Mouse (Mus musculus) myocyte (in vitro differentiated cells): ENCODE measurements around the gene Suz12.
"Not testable (repeated sequence)": the region's sequence is repeated elsewhere in the genome, so short reads cannot be mapped to it uniquely, and the experiment has no call there.

Source experiments
- CEBPB ChIP-seq: IDR thresholded peaks from 2 replicates; pipeline ENCODE4 v1.6.1; 2011; ENCODE audit warnings: mild to moderate bottlenecking, moderate library complexity; ENCODE audit not compliant: poor library complexity, insufficient read depth, severe bottlenecking
- MAX ChIP-seq: IDR thresholded peaks from one replicate; pipeline ENCODE4 v1.6.1; 2011; ENCODE audit warnings: low read depth, mild to moderate bottlenecking, control low read depth
- MYOD1 ChIP-seq, 3 experiments: IDR thresholded peaks; one replicate each; pipeline ENCODE4 v1.6.1; 2011; ENCODE audit warnings: control low read depth in 2 of 3, low read depth in 2 of 3, mild to moderate bottlenecking in 2 of 3, moderate library complexity in 1 of 3; ENCODE audit not compliant: insufficient read length in 2 of 3, control insufficient read depth in 1 of 3
- POLR2A ChIP-seq: IDR thresholded peaks from one replicate; pipeline ENCODE4 v1.6.1; 2011; ENCODE audit warnings: low read depth, mild to moderate bottlenecking, control low read depth, moderate library complexity; ENCODE audit not compliant: insufficient read length
- REST ChIP-seq: IDR thresholded peaks from one replicate; pipeline ENCODE4 v1.6.1; 2011; ENCODE audit warnings: mild to moderate bottlenecking, control low read depth, moderate library complexity; ENCODE audit not compliant: insufficient read depth, insufficient read length
- SRF ChIP-seq: IDR thresholded peaks from one replicate; pipeline ENCODE4 v1.6.1; 2011; ENCODE audit warnings: low read depth; ENCODE audit not compliant: control insufficient read depth, insufficient read length
- USF1 ChIP-seq: IDR thresholded peaks from one replicate; pipeline ENCODE4 v1.6.1; 2011; ENCODE audit warnings: low read depth, mild to moderate bottlenecking, control low read depth, moderate library complexity

DNA sequence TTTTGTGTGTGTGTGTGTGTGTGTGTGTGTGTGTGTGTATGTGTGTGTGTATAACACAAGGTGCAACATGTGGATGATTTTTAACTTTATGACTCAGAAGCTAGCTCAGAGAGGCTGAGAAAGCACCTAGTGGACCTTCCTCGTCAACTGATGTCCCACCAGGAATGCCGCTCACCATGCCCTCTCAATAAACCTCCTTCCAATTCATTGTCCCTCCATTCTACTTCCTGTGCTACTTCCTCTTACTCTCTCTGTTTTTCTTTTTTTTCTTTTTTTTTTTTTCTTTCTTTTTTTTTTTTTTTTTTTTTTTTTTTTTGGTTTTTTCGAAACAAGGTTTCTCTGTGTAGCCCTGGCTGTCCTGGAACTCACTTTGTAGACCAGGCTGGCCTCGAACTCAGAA lies 15.2 kb upstream of the Suz12 start:
- TF ChIP-seq REST; MAX; POLR2A; USF1; SRF; MYOD1 (IDR thresholded peaks at IDR 0.05; ENCODE audit: control insufficient read depth in 1 of 3, insufficient read length in 2 of 3, low read depth in 2 of 3); CEBPB: not testable (repeated sequence)
